Mouse (Mus musculus) G1E (cell line): ENCODE data around the gene Plpp3.

Experiments used
- CTCF ChIP-seq: IDR thresholded peaks from 2 replicates; pipeline ENCODE4 v1.5.1; 2012; ENCODE audit warnings: low read depth, low read length, inconsistent platforms, mixed read lengths
- GATA1 ChIP-seq: IDR thresholded peaks from 2 replicates; pipeline ENCODE4 v1.6.1; 2012; ENCODE audit warnings: borderline replicate concordance, low read length, inconsistent platforms, mixed read lengths
- GATA2 ChIP-seq: IDR thresholded peaks from 2 replicates; pipeline ENCODE4 v1.6.1; 2012; ENCODE audit warnings: low read depth, low read length, inconsistent platforms, borderline replicate concordance
- POLR2AphosphoS5 ChIP-seq: IDR thresholded peaks from 2 replicates; pipeline ENCODE4 v1.6.1; 2012; ENCODE audit warnings: low read depth, low read length, inconsistent platforms; ENCODE audit not compliant: insufficient replicate concordance
- TAL1 ChIP-seq: conservative IDR thresholded peaks from 2 replicates; pipeline ENCODE4 v1.6.1; 2012; ENCODE audit warnings: low read depth, low read length, inconsistent platforms, mixed read lengths

- TF ChIP-seq CTCF (no peak), TAL1 (no peak), GATA1 (no peak), POLR2AphosphoS5 (no peak), GATA2 (no peak)
Measured at GRCm38 (mm10) chr4:105184924-105185323, 27.8 kb downstream of the Plpp3 start.
